Mouse (Mus musculus): ENCODE measurements around the gene Fam78b. TPM values are rescaled to one million over a fixed set of nuclear protein-coding genes. Genes with fewer than 3 reads are reported as not detected.

Gene Fam78b
- 0.54 and 0.71 TPM in 2 replicates for polyA plus RNA-seq (2015; fragmentation: Nextera tagmentation; extraction: Ambion mirVana)

- WGBS, result under 1% methylated on average over 66 of the region's 85 CpGs
- peak within 1 kb of the TSS; percentile 28 for H3K27ac ChIP-seq (ENCODE audit: low read length)
- no peaks in the 10 kb centered on the region for H3K36me3 ChIP-seq (ENCODE audit: control insufficient read depth, insufficient read depth, low read length)
- peak within 1 kb of the TSS; percentile 78 for H3K9ac ChIP-seq (ENCODE audit: low read depth, low read length)
- peak within 1 kb of the TSS; percentile 97 for H3K4me2 ChIP-seq (ENCODE audit: low read depth, low read length)
- peaks cover 18% of the 10 kb centered on the region for H3K27me3 ChIP-seq (replicated peaks; ENCODE audit: control insufficient read depth, insufficient read depth, low read length)
- no peaks in the 10 kb centered on the region for H3K9me3 ChIP-seq (ENCODE audit: control insufficient read depth, low read length)
- 0 out of 2 replicates have a peak, but pooled peaks cover 4% of the 10 kb centered on the region for H3K4me1 ChIP-seq (ENCODE audit: control insufficient read depth, insufficient read depth, low read length)
- peak; percentile 59 for ATAC-seq
- H3K4me3 ChIP-seq (ENCODE audit: low read length), result peak within 1 kb of the TSS; percentile 75
Measured at GRCm38 (mm10) chr1:167001174-167001843, at the start of gene Fam78b. TSS of gene Fam78b (plus strand) at chr1:167001417.

GRCm38 (mm10) chr1:166964508-166964907 is 36.7 kb upstream of the Fam78b start:
- H3K4me3 ChIP-seq (ENCODE audit: low read length), result no peak overlapping the region
- 32% methylated on average over 10 of the region's 10 CpGs for WGBS
- H3K4me2 ChIP-seq (ENCODE audit: low read depth, low read length), result no peak overlapping the region
- no peaks in the 10 kb centered on the region for H3K36me3 ChIP-seq (ENCODE audit: control insufficient read depth, insufficient read depth, low read length)
- no peaks in the 10 kb centered on the region for H3K4me1 ChIP-seq (ENCODE audit: control insufficient read depth, insufficient read depth, low read length)
- no peaks in the 10 kb centered on the region for H3K27me3 ChIP-seq (replicated peaks; ENCODE audit: control insufficient read depth, insufficient read depth, low read length)
- H3K27ac ChIP-seq (ENCODE audit: low read length), result no peak overlapping the region
- ATAC-seq, result no peak
- no peaks in the 10 kb centered on the region for H3K9me3 ChIP-seq (ENCODE audit: control insufficient read depth, low read length)
- H3K9ac ChIP-seq (ENCODE audit: low read depth, low read length), result no peak overlapping the region

- no peak overlapping the region for H3K9ac ChIP-seq (ENCODE audit: low read depth, low read length)
- no peak overlapping the region for H3K4me3 ChIP-seq (ENCODE audit: low read length)
- no peaks in the 10 kb centered on the region for H3K36me3 ChIP-seq (ENCODE audit: control insufficient read depth, insufficient read depth, low read length)
- WGBS, result 78% methylated on average over 5 of the region's 5 CpGs
- no peaks in the 10 kb centered on the region for H3K9me3 ChIP-seq (ENCODE audit: control insufficient read depth, low read length)
- H3K27ac ChIP-seq (ENCODE audit: low read length), result no peak overlapping the region
- ATAC-seq, result no peak
- H3K4me2 ChIP-seq (ENCODE audit: low read depth, low read length), result no peak overlapping the region
- no peaks in the 10 kb centered on the region for H3K27me3 ChIP-seq (replicated peaks; ENCODE audit: control insufficient read depth, insufficient read depth, low read length)
- no peaks in the 10 kb centered on the region for H3K4me1 ChIP-seq (ENCODE audit: control insufficient read depth, insufficient read depth, low read length)
Measured at GRCm38 (mm10) chr1:166968271-166968670, 32.9 kb upstream of the Fam78b start.

GRCm38 (mm10) chr1:166973731-166974130 is 27.5 kb upstream of the Fam78b start:
- H3K4me1 ChIP-seq (ENCODE audit: control insufficient read depth, insufficient read depth, low read length), result no peaks in the 10 kb centered on the region
- no peaks in the 10 kb centered on the region for H3K27me3 ChIP-seq (replicated peaks; ENCODE audit: control insufficient read depth, insufficient read depth, low read length)
- no peak overlapping the region for H3K9ac ChIP-seq (ENCODE audit: low read depth, low read length)
- H3K9me3 ChIP-seq (ENCODE audit: control insufficient read depth, low read length), result no peaks in the 10 kb centered on the region
- no peak overlapping the region for H3K27ac ChIP-seq (ENCODE audit: low read length)
- no peak for ATAC-seq
- 82% methylated on average over 3 of the region's 3 CpGs for WGBS
- H3K4me3 ChIP-seq (ENCODE audit: low read length), result no peak overlapping the region
- H3K36me3 ChIP-seq (ENCODE audit: control insufficient read depth, insufficient read depth, low read length), result no peaks in the 10 kb centered on the region
- H3K4me2 ChIP-seq (ENCODE audit: low read depth, low read length), result no peak overlapping the region

GRCm38 (mm10) chr1:166978611-166979010 is 22.6 kb upstream of the Fam78b start:
- WGBS, result 74% methylated on average over 5 of the region's 5 CpGs
- Histone ChIP-seq H3K4me1 (ENCODE audit: control insufficient read depth, insufficient read depth, low read length) (no peaks in the 10 kb centered on the region), H3K9ac (ENCODE audit: low read depth, low read length) (no peak overlapping the region)

GRCm38 (mm10) chr1:166994266-166994665 is 7.0 kb upstream of the Fam78b start:
- WGBS, result 72% methylated on average over 5 of the region's 5 CpGs
- no peaks in the 10 kb centered on the region for H3K9me3 ChIP-seq (ENCODE audit: control insufficient read depth, low read length)
- no peak for ATAC-seq
- no peaks in the 10 kb centered on the region for H3K36me3 ChIP-seq (ENCODE audit: control insufficient read depth, insufficient read depth, low read length)
- no peaks in the 10 kb centered on the region for H3K27me3 ChIP-seq (replicated peaks; ENCODE audit: control insufficient read depth, insufficient read depth, low read length)
- no peak overlapping the region for H3K9ac ChIP-seq (ENCODE audit: low read depth, low read length)
- no peaks in the 10 kb centered on the region for H3K4me1 ChIP-seq (ENCODE audit: control insufficient read depth, insufficient read depth, low read length)
- H3K4me3 ChIP-seq (ENCODE audit: low read length), result no peak overlapping the region
- no peak overlapping the region for H3K27ac ChIP-seq (ENCODE audit: low read length)
- H3K4me2 ChIP-seq (ENCODE audit: low read depth, low read length), result no peak overlapping the region

More at GRCm38 (mm10) chr1:166978611-166979010, 22.6 kb upstream of the Fam78b start:
- H3K27ac ChIP-seq (ENCODE audit: low read length), result no peak overlapping the region
- no peaks in the 10 kb centered on the region for H3K27me3 ChIP-seq (replicated peaks; ENCODE audit: control insufficient read depth, insufficient read depth, low read length)
- H3K9me3 ChIP-seq (ENCODE audit: control insufficient read depth, low read length), result no peaks in the 10 kb centered on the region
- no peak overlapping the region for H3K4me3 ChIP-seq (ENCODE audit: low read length)
- H3K36me3 ChIP-seq (ENCODE audit: control insufficient read depth, insufficient read depth, low read length), result no peaks in the 10 kb centered on the region
- ATAC-seq, result no peak
- no peak overlapping the region for H3K4me2 ChIP-seq (ENCODE audit: low read depth, low read length)

- Histone ChIP-seq H3K4me3 (ENCODE audit: low read length) (no peak overlapping the region), H3K4me2 (ENCODE audit: low read depth, low read length) (no peak overlapping the region), H3K9ac (ENCODE audit: low read depth, low read length) (no peak overlapping the region), H3K4me1 (ENCODE audit: control insufficient read depth, insufficient read depth, low read length) (no peaks in the 10 kb centered on the region), H3K27me3 (replicated peaks; ENCODE audit: control insufficient read depth, insufficient read depth, low read length) (peaks cover 3% of the 10 kb centered on the region), H3K36me3 (ENCODE audit: control insufficient read depth, insufficient read depth, low read length) (no peaks in the 10 kb centered on the region), H3K9me3 (ENCODE audit: control insufficient read depth, low read length) (no peaks in the 10 kb centered on the region), H3K27ac (ENCODE audit: low read length) (no peak overlapping the region)
- no peak for ATAC-seq
- WGBS, result 85% methylated on average over 8 of the region's 8 CpGs
Measured at GRCm38 (mm10) chr1:166996250-166996649, 5.0 kb upstream of the Fam78b start.

GRCm38 (mm10) chr1:166996811-166997210 is 4.4 kb upstream of the Fam78b start:
- no peak overlapping the region for H3K4me2 ChIP-seq (ENCODE audit: low read depth, low read length)
- H3K36me3 ChIP-seq (ENCODE audit: control insufficient read depth, insufficient read depth, low read length), result no peaks in the 10 kb centered on the region
- no peak for ATAC-seq
- H3K4me1 ChIP-seq (ENCODE audit: control insufficient read depth, insufficient read depth, low read length), result 0 out of 2 replicates have a peak, but pooled peaks cover 3% of the 10 kb centered on the region
- no peak overlapping the region for H3K4me3 ChIP-seq (ENCODE audit: low read length)
- no peaks in the 10 kb centered on the region for H3K9me3 ChIP-seq (ENCODE audit: control insufficient read depth, low read length)
- WGBS, result 68% methylated on average over 7 of the region's 7 CpGs
- H3K9ac ChIP-seq (ENCODE audit: low read depth, low read length), result no peak overlapping the region
- peaks cover 8% of the 10 kb centered on the region for H3K27me3 ChIP-seq (replicated peaks; ENCODE audit: control insufficient read depth, insufficient read depth, low read length)
- H3K27ac ChIP-seq (ENCODE audit: low read length), result no peak overlapping the region

- ATAC-seq, result peak; percentile 89
- Histone ChIP-seq H3K4me3 (ENCODE audit: low read length) (peak overlapping the region; percentile 75), H3K9me3 (ENCODE audit: control insufficient read depth, low read length) (no peaks in the 10 kb centered on the region), H3K27me3 (replicated peaks; ENCODE audit: control insufficient read depth, insufficient read depth, low read length) (peaks cover 18% of the 10 kb centered on the region), H3K4me2 (ENCODE audit: low read depth, low read length) (peak overlapping the region; percentile 97), H3K27ac (ENCODE audit: low read length) (peak overlapping the region; percentile 28), H3K36me3 (ENCODE audit: control insufficient read depth, insufficient read depth, low read length) (no peaks in the 10 kb centered on the region), H3K9ac (ENCODE audit: low read depth, low read length) (peak overlapping the region; percentile 78), H3K4me1 (ENCODE audit: control insufficient read depth, insufficient read depth, low read length) (0 out of 2 replicates have a peak, but pooled peaks cover 4% of the 10 kb centered on the region)
- under 1% methylated on average over 74 of the region's 76 CpGs for WGBS
Measured at GRCm38 (mm10) chr1:167000529-167001173, 566 bp upstream of the Fam78b start.

All from intestine, embryonic 16.5 days (tissue).